Mouse (Mus musculus) lung, postnatal 0 days (tissue): ENCODE results near the gene Smim5.

Experiments
- CTCF ChIP-seq: IDR thresholded peaks from 2 replicates; pipeline ENCODE4 v1.5.1; 2016; ENCODE audit warnings: antibody characterized with exemption, mild to moderate bottlenecking
- EP300 ChIP-seq: IDR thresholded peaks from 2 replicates; pipeline ENCODE4 v1.6.1; 2016; ENCODE audit warnings: antibody characterized with exemption, mild to moderate bottlenecking, control low read depth

DNA sequence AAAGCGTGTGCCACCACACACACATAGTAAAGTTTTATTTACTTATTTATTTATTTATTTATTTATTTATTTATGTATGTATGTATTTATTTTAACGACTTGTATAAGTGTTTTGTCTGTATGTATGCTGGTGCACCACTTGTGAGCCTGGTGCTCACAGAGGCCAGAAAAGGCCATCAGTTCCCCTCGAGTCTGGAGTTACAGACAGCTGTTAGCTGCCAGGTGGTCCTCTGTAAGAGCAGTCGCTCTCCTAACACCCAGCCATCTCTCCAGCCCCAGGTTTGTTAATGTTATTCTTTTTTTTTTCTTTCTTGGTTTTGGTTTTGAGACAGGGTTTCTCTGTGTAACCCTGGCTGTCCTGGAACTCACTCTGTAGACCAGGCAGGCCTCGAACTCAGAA is 18.9 kb downstream of the Smim5 start:
- TF ChIP-seq EP300 (no peak), CTCF (no peak)
